Mouse (Mus musculus) Patski (cell line): ENCODE measurements around the gene Sbk1. TPM values are rescaled to one million over a fixed set of nuclear protein-coding genes. Genes with fewer than 3 reads are reported as not detected.
"Not testable (repeated sequence)": the region's sequence is repeated elsewhere in the genome, so short reads cannot be mapped to it uniquely, and the experiment has no call there.

ENCODE experiments used
- ATAC-seq: fragments of 100-300 bp; one replicate; pipeline ENCODE4 v1.8.0; 2021
- CTCF ChIA-PET: fragments of 350-600 bp; sonication (Branson Sonifier 250); formaldehyde crosslinking; loops from one replicate; lab custom pipeline; 2022; ENCODE audit warnings: inconsistent platforms; lab: Charles Lee
- POLR2A ChIA-PET: fragments of 350-600 bp; sonication (Branson Sonifier 250); formaldehyde crosslinking; loops from one replicate; lab custom pipeline; 2022; ENCODE audit warnings: antibody characterized with exemption, inconsistent platforms; lab: Charles Lee
- DNase-seq: peaks from one replicate; pipeline ENCODE4 v3.0.0-alpha.2; 2011; ENCODE audit warnings: low read depth, low spot score
- H3K27me3 ChIP-seq: fragments of 371-371 bp; one replicate; pipeline ENCODE4 v1.5.1; 2021
- CTCF ChIP-seq: fragments of 100-300 bp; IDR thresholded peaks from one replicate; pipeline ENCODE4 v1.5.1; 2021
- in situ Hi-C: fragments of 300-500 bp; cut with MboI; formaldehyde crosslinking; loops from 3 replicates; pipeline ENCODE4 v1.11.1; 2018; ENCODE audit warnings: low pct_unique_long_range_greater_than_20kb, mixed read lengths
- polyA plus RNA-seq: library from polyadenylated mRNA; unstranded; gene quantifications from one replicate; pipeline ENCODE4 v1.2.3, GENCODE M21; 2021

Sbk1 gene
- polyA plus RNA-seq, 1 experiment from 2014 or later, result 19.4 TPM

GRCm38 (mm10) chr7:126278799-126279198 lies 6.4 kb downstream of the Sbk1 start:
- ATAC-seq (no peak), DNase-seq (no peak)
- H3K27me3 ChIP-seq, result no peaks in the 10 kb centered on the region
- ChIA-PET CTCF (no interaction called here), POLR2A (no interaction called here)
- no peak for TF ChIP-seq CTCF
- in situ Hi-C loops, result no loop called here

GRCm38 (mm10) chr7:126279774-126280482 lies 7.5 kb downstream of the Sbk1 start:
- ChIA-PET POLR2A (no interaction called here), CTCF (no interaction called here)
- in situ Hi-C loops, result no loop called here
- H3K27me3 ChIP-seq, result no peaks in the 10 kb centered on the region
- no peak for DNase-seq
- TF ChIP-seq CTCF, result no peak
- ATAC-seq, result no peak

GRCm38 (mm10) chr7:126280696-126281095 lies 8.3 kb downstream of the Sbk1 start:
- CTCF ChIA-PET, result no interaction called here
- POLR2A ChIA-PET, result interaction anchor here (0.6 kb wide), 1 partner anchor 1013 kb away, joined by 3 read pairs; no protein-coding TSS in a partner anchor
- in situ Hi-C loops, result no loop called here
- ATAC-seq, result no peak
- no peaks in the 10 kb centered on the region for H3K27me3 ChIP-seq
- no peak for DNase-seq
- TF ChIP-seq CTCF, result no peak

GRCm38 (mm10) chr7:126281876-126282682 lies 9.7 kb downstream of the Sbk1 start:
- in situ Hi-C loops, result no loop called here
- no peak for TF ChIP-seq CTCF
- ChIA-PET CTCF (no interaction called here), POLR2A (no interaction called here)
- ATAC-seq (no peak), DNase-seq (no peak)
- H3K27me3 ChIP-seq, result no peaks in the 10 kb centered on the region

- CTCF ChIA-PET, ATAC-seq, H3K27me3 ChIP-seq, DNase-seq, in situ Hi-C loops: not testable (repeated sequence)
- POLR2A ChIA-PET, result interaction anchor here (1.2 kb wide), 1 partner anchor 8 kb away, joined by 4 read pairs; no protein-coding TSS in a partner anchor
Observed at GRCm38 (mm10) chr7:126282683-126282990, 10.2 kb downstream of the Sbk1 start.

GRCm38 (mm10) chr7:126284021-126284420 lies 11.6 kb downstream of the Sbk1 start:
- ChIA-PET POLR2A (interaction anchor here (0.7 kb wide), 1 partner anchor 47 kb away, joined by 7 read pairs; no protein-coding TSS in a partner anchor), CTCF (no interaction called here)
- ATAC-seq (no peak), DNase-seq (no peak)
- in situ Hi-C loops, result no loop called here
- H3K27me3 ChIP-seq, result no peaks in the 10 kb centered on the region
- TF ChIP-seq CTCF, result no peak

GRCm38 (mm10) chr7:126284441-126284840 lies 12.0 kb downstream of the Sbk1 start:
- DNase-seq, result no peak
- POLR2A ChIA-PET, result no interaction called here
- no peaks in the 10 kb centered on the region for H3K27me3 ChIP-seq
- in situ Hi-C loops, result no loop called here
- no peak for TF ChIP-seq CTCF
- no peak for ATAC-seq
- CTCF ChIA-PET, result no interaction called here

GRCm38 (mm10) chr7:126284865-126285264 lies 12.4 kb downstream of the Sbk1 start:
- no peaks in the 10 kb centered on the region for H3K27me3 ChIP-seq
- ChIA-PET POLR2A (no interaction called here), CTCF (no interaction called here)
- DNase-seq (no peak), ATAC-seq (no peak)
- TF ChIP-seq CTCF, result no peak
- in situ Hi-C loops, result no loop called here

- TF ChIP-seq CTCF, result no peak
- DNase-seq (no peak), ATAC-seq (no peak)
- H3K27me3 ChIP-seq, result no peaks in the 10 kb centered on the region
- ChIA-PET POLR2A (no interaction called here), CTCF (no interaction called here)
- in situ Hi-C loops, result no loop called here
Observed at GRCm38 (mm10) chr7:126285293-126286211, 13.1 kb downstream of the Sbk1 start.

GRCm38 (mm10) chr7:126286311-126286710 lies 13.9 kb downstream of the Sbk1 start:
- ATAC-seq, result no peak
- in situ Hi-C loops, result no loop called here
- POLR2A ChIA-PET, result no interaction called here
- CTCF ChIA-PET, result no interaction called here
- no peak for TF ChIP-seq CTCF
- no peak for DNase-seq
- no peaks in the 10 kb centered on the region for H3K27me3 ChIP-seq
